Mouse (Mus musculus) left cerebral cortex, postnatal 10 days (tissue): Measurements from ENCODE around the gene Cpt1b. TPM values are rescaled to one million over a fixed set of nuclear protein-coding genes. Genes with fewer than 3 reads are reported as not detected.

Source experiments
- DNase-seq, 2 experiments: peaks; one replicate each; pipeline ENCODE4 v3.0.0; 2021 to 2022; ENCODE audit warnings: low spot score in 2 of 2, mixed read lengths in 1 of 2; ENCODE audit errors: extremely low spot score in 1 of 2
- intact Hi-C: fragments of 180-260 bp; cut with DNase I; formaldehyde crosslinking; loops from one replicate; pipeline ENCODE4 v1.15.1; 2025
- total RNA-seq, 2 experiments: library from RNA; stranded (reverse); gene quantifications; 2 replicates each; pipeline ENCODE4 v1.2.3; 2021

Cpt1b gene
- total RNA-seq, 2 experiments from 2014 or later: 2.4 to 2.5 TPM

- DNase-seq: no peak
- intact Hi-C loops: no loop called here
Observed at GRCm38 (mm10) chr15:89399716-89400115, 25.9 kb downstream of the Cpt1b start.

GRCm38 (mm10) chr15:89398146-89398545 lies 27.5 kb downstream of the Cpt1b start:
- intact Hi-C loops: no loop called here
- DNase-seq: no peak

GRCm38 (mm10) chr15:89396883-89397282 lies 28.8 kb downstream of the Cpt1b start:
- DNase-seq: no peak
- intact Hi-C loops: no loop called here

GRCm38 (mm10) chr15:89390081-89390480 lies 35.6 kb downstream of the Cpt1b start:
- DNase-seq: no peak
- intact Hi-C loops: no loop called here

GRCm38 (mm10) chr15:89387127-89387526 lies 38.5 kb downstream of the Cpt1b start:
- intact Hi-C loops: no loop called here
- no peak for DNase-seq

GRCm38 (mm10) chr15:89384617-89385016 lies 41.0 kb downstream of the Cpt1b start, which contains the start of gene Klhdc7b:
Klhdc7b (plus strand) TSS chr15:89384917.
- DNase-seq: no peak
- intact Hi-C loops: no loop called here

- DNase-seq: peak in 1 of 2 experiments; percentile 50
- intact Hi-C loops: no loop called here
Observed at GRCm38 (mm10) chr15:89379429-89379828, 46.2 kb downstream of the Cpt1b start.

GRCm38 (mm10) chr15:89378831-89379401 lies 46.7 kb downstream of the Cpt1b start, which contains the start of gene Odf3b:
Odf3b (minus strand) TSS chr15:89379282.
- intact Hi-C loops: no loop called here
- no peak for DNase-seq

- intact Hi-C loops: no loop called here
- no peak for DNase-seq
Observed at GRCm38 (mm10) chr15:89377938-89378828, 47.5 kb downstream of the Cpt1b start.

- no peak for DNase-seq
- intact Hi-C loops: no loop called here
Observed at GRCm38 (mm10) chr15:89377362-89377761, 48.3 kb downstream of the Cpt1b start.

GRCm38 (mm10) chr15:89376957-89377356 lies 48.7 kb downstream of the Cpt1b start, which contains the start of gene Tymp:
Tymp (minus strand) TSS chr15:89377039.
- intact Hi-C loops: no loop called here
- no peak for DNase-seq

GRCm38 (mm10) chr15:89376040-89376439 lies 49.6 kb downstream of the Cpt1b start:
- intact Hi-C loops: no loop called here
- DNase-seq: no peak

- no peak for DNase-seq
- intact Hi-C loops: no loop called here
Observed at GRCm38 (mm10) chr15:89374801-89375534, 50.7 kb downstream of the Cpt1b start.

GRCm38 (mm10) chr15:89374340-89374739 lies 51.3 kb downstream of the Cpt1b start:
- no peak for DNase-seq
- intact Hi-C loops: no loop called here

- intact Hi-C loops: no loop called here
- DNase-seq: peak; percentile 92 to 96
Observed at GRCm38 (mm10) chr15:89373762-89374248, 51.9 kb downstream of the Cpt1b start, which contains the start of gene Sco2. Sco2 (minus strand) TSS chr15:89373846.

GRCm38 (mm10) chr15:89373027-89373761 lies 52.5 kb downstream of the Cpt1b start:
- intact Hi-C loops: no loop called here
- DNase-seq: peak; percentile 77 to 91

GRCm38 (mm10) chr15:89372536-89372935 lies 53.1 kb downstream of the Cpt1b start:
- intact Hi-C loops: no loop called here
- DNase-seq: no peak

- DNase-seq: no peak
- intact Hi-C loops: no loop called here
Observed at GRCm38 (mm10) chr15:89372068-89372467, 53.6 kb downstream of the Cpt1b start.
